Mouse (Mus musculus) liver, adult 2 months (tissue): ENCODE measurements at regions not wholly inside any gene's neighbourhood (a gene's known extent, or its start where the extent isn't known, plus 50 kb on each side); places are given as distances from the start of the nearest gene placed in this dataset.

Experiments
- CTCF ChIP-seq: fragments of 200-500 bp; IDR thresholded peaks from 2 replicates; pipeline ENCODE4 v1.5.1; 2011; ENCODE audit warnings: low read depth, low read length, control low read depth
- POLR2A ChIP-seq: fragments of 200-500 bp; IDR thresholded peaks from 2 replicates; pipeline ENCODE4 v1.6.1; 2011; ENCODE audit warnings: low read length, control low read depth; ENCODE audit not compliant: insufficient read depth; ENCODE audit errors: extremely low read depth

DNA sequence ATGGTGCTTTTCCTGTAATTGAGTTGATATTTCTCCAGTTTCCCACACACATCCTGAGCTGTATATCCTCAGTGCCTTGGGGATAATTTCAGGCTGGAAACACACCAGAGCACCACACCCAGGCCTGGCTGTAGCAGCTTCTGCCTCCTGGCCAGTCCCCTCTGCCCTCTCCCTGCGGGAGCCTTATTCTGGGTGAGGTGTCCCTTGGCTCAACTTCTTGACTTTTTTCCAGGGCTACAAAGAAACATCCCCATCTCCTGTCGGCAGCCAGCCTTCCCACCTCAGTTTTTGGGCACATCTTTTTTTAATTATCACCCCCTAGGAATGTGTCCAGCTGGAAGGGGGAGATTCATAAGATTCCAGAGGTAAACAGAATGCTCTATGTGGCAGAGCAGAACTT is 252.7 kb upstream of the Jmjd1c start:
- TF ChIP-seq CTCF (no peak), POLR2A (no peak)
